Mouse (Mus musculus): ENCODE results near the gene Rhebl1. TPM values are rescaled to one million over a fixed set of nuclear protein-coding genes. Genes with fewer than 3 reads are reported as not detected.

Rhebl1 gene
- polyA plus RNA-seq, 1 experiment = 24.6 TPM

DNA sequence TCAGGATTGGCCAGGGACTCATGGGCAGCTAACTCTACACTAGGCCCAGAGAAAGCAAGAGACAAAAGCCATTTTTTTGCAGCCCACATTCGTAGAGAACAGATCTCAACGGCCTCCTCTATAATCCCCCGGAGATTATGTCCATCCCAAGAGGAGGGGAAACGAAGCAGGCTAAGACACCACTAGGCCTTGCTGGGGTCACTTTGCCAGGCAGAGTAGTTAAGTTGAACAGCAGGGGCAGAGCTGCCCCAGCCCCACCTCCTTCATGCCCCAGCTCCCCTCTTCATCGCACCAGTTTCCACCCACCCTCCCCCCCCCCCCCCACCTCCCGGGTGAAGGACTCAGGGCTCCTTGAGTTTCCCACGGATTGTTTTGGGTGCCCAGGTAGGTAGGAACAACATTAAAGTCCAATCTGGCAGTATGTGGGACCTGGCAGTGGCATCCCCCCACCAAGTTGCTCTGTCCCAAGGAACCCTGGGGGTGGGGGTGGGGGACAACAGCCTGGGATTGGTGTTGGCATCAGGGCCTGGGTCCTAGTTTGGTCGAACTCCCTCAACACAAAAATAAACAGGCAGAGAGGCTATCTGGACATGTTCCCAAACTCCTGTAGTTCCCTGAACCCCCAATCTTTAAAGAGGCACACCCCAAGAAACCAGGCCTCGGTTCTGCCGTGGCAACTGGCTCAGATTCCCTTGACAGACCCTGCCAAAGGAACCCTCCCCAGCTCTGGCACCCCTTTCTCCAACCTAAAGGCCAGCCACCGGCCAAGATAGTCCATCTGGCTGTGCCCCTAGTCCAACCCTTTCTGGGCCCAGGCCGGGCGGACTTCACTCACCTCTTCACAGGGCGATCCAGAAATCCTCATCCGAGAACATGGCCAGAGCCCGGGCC lies 23.9 kb downstream of the Rhebl1 start:
- DNase-seq (ENCODE audit: low read depth) = no peak
- TF ChIP-seq CTCF (IDR thresholded peaks at IDR 0.05; ENCODE audit: borderline replicate concordance, extremely low read depth, insufficient read depth, insufficient read length) (no peak), POLR2A (IDR thresholded peaks at IDR 0.05; ENCODE audit: borderline replicate concordance, extremely low read depth, insufficient read depth, insufficient read length, poor library complexity, severe bottlenecking) (no peak)

DNA sequence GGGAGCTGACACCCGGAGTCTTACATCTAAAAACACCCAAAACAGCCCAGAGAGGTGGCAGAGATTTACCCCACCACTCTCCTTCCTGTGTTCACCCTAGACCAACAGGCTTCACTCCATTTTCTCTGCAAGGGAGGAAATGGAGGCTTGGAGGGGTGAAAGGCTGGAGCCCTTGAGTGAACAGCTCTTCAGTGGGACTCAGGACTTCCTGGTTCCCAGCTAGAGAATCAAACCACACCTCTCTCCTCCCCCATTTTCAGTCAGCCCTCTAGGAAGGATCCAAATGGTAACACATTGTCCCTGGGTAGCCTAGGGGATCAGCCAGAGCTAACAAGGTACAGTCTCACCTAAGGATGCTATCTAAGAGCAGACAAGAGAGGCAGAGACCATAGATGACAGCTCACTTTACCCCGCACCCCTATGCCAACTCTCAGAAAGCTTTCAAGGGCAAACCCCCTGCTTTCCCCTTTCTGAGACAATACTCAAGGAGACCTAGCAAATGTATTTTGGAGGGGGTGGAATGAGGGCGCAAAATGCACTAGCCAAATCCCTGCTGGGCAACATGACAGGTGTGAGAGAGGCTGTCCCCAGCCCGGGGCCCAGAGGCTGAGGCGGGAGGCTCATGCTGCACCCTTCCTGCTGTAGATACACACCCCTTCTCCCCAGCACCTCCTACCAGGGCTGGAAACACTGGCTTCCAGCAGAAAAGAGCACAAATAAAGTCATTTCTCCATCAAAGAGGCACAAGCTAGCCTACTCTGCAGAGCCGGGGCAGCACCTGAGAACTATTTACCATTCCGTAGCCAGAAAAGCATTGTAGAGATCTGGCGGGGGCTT lies 24.8 kb downstream of the Rhebl1 start:
- DNase-seq (ENCODE audit: low read depth) = no peak
- TF ChIP-seq POLR2A (IDR thresholded peaks at IDR 0.05; ENCODE audit: borderline replicate concordance, extremely low read depth, insufficient read depth, insufficient read length, poor library complexity, severe bottlenecking) (no peak), CTCF (IDR thresholded peaks at IDR 0.05; ENCODE audit: borderline replicate concordance, extremely low read depth, insufficient read depth, insufficient read length) (no peak)

DNA sequence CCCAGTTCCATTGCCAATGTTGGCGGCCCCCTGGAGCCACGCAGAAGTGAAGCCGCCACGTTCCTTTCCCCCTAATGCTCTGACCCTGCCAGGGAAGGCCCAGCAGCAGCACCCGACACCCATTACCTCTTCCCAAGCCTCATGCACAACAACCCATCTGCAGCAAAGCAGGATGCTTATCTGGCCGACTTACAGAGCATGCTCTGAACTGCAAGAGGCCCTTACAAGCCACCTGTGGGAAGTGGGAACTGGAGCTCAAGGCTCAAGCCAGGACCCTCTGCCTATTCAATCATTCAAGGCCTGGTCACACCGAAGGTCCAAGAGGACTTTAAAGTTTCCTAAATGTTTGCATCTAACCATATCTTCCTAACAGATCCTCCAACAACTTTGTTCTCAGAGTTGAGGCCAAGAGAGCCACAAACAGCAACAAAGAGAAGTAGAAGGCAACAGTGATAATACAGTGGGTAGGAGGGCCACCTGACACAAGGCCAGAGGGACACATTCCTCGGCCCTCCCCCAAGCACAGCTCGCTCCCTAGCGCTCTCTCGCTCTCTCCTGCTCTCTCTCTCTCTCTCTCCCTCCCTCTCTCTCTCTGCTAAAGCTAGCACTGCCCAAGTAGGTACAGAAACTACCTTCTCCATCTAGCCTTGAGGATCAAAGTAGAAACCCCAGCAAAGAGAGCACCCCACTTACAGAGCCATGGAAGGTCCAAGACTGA lies 25.8 kb downstream of the Rhebl1 start:
- DNase-seq (ENCODE audit: low read depth) = no peak
- TF ChIP-seq POLR2A (IDR thresholded peaks at IDR 0.05; ENCODE audit: borderline replicate concordance, extremely low read depth, insufficient read depth, insufficient read length, poor library complexity, severe bottlenecking) = no peak
- no peak for TF ChIP-seq CTCF (IDR thresholded peaks at IDR 0.05; ENCODE audit: borderline replicate concordance, extremely low read depth, insufficient read depth, insufficient read length)

DNA sequence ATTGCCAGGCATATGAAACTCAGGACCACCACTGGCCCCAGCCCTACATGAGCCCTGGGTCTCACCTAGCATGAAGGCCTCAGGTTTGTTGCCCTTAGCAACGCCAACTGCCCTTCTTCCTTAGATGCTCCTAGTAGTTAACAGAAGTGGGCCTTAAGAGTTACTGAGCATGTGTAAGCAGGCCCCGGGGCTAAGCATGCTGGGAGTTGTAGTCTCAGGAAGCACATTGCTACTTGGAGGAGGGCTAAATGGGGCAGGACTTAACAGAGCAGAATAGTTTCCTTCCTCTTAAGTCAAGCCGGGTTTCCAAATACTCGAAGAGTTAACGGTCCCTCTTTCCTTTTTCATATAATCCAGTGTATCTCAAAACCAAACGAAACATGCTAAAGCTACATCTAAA lies 27.0 kb downstream of the Rhebl1 start:
- TF ChIP-seq POLR2A (IDR thresholded peaks at IDR 0.05; ENCODE audit: borderline replicate concordance, extremely low read depth, insufficient read depth, insufficient read length, poor library complexity, severe bottlenecking) (no peak), CTCF (IDR thresholded peaks at IDR 0.05; ENCODE audit: borderline replicate concordance, extremely low read depth, insufficient read depth, insufficient read length) (no peak)
- peak; percentile 77 for DNase-seq (ENCODE audit: low read depth)

DNA sequence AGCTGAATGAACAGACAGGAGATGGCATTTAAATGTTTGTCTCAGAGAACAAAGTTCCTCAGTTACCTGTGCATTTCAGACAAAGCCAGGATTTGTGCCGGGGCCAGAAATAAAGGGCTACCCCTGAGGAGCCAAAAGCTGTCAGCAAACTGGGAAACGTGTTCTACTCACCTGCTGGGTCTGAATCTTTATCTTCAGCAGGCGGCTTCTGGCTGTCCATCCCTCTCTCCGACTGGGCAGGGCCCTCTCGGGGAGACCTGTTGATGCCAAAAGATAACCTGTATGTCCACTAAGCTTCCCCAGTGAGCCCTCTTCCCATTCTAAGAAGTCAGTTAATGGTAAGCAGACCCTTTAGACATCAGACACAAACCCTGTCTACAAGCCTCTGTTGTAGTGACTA lies 27.8 kb downstream of the Rhebl1 start:
- DNase-seq (ENCODE audit: low read depth) = no peak
- TF ChIP-seq CTCF (IDR thresholded peaks at IDR 0.05; ENCODE audit: borderline replicate concordance, extremely low read depth, insufficient read depth, insufficient read length) (no peak), POLR2A (IDR thresholded peaks at IDR 0.05; ENCODE audit: borderline replicate concordance, extremely low read depth, insufficient read depth, insufficient read length, poor library complexity, severe bottlenecking) (no peak)

DNA sequence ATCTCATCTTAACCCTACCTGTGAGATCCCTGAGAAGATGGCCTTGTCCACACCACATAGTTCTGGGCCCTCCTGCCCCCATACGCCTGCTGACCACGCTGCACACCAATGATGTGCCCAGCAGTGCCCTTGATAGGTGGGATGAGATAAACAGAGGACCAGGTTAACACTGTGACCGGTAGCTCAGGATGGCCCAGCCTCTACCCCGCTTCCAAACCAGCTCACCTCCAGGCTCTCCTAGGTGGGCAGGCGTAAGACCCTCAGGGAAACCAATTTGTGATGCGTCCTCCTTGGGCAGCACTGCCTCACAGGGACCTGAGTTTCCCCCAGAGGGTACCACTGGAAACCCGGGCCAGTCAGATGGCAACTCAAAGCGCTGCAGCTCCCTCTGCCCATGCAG lies 28.6 kb downstream of the Rhebl1 start:
- TF ChIP-seq CTCF (IDR thresholded peaks at IDR 0.05; ENCODE audit: borderline replicate concordance, extremely low read depth, insufficient read depth, insufficient read length) = no peak
- no peak for TF ChIP-seq POLR2A (IDR thresholded peaks at IDR 0.05; ENCODE audit: borderline replicate concordance, extremely low read depth, insufficient read depth, insufficient read length, poor library complexity, severe bottlenecking)
- no peak for DNase-seq (ENCODE audit: low read depth)

DNA sequence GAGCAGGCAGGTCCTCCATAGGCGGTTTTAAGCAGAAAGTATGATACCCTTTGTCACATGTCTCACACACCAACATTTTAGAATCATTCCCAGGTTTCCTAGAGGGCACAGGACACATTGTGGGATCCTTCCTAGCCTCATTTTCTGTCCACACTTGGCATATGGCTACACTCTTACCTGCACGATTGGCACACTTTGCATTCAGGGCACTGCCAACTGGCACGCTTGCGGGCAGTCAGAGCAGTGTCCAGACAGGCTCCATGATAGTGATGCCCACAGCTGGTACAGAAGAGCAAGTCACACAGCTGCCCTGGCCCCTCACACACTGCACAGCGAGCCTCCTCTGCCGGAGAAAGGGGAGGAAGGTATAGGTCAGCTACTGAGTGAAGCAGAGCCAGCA lies 29.4 kb downstream of the Rhebl1 start:
- no peak for DNase-seq (ENCODE audit: low read depth)
- TF ChIP-seq CTCF (IDR thresholded peaks at IDR 0.05; ENCODE audit: borderline replicate concordance, extremely low read depth, insufficient read depth, insufficient read length) = no peak

DNA sequence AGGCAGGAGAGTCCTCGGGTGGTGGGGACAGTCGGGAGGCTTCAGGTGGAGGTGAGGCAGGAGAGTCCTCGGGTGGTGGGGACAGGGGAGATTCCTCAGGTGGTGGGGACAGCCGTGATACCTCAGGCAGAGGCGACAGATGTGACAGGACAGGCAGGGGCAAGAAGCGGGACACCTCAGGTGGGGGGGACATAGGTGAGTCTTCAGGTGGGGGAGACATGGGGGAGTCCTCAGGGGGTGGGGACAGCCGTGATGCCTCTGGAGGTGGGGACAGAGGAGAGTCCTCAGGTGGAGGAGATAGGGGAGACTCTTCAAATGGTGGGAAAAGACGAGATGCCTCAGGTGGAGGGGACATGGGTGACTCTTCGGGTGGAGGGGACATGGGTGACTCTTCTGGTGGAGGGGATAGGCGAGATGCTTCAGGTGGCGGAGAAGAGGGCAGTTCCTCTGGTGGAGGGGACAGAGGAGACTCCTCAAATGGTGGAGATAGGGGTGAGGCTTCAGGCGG lies 30.8 kb downstream of the Rhebl1 start:
- DNase-seq (ENCODE audit: low read depth) = no peak
- no peak for TF ChIP-seq CTCF (IDR thresholded peaks at IDR 0.05; ENCODE audit: borderline replicate concordance, extremely low read depth, insufficient read depth, insufficient read length)
- TF ChIP-seq POLR2A (IDR thresholded peaks at IDR 0.05; ENCODE audit: borderline replicate concordance, extremely low read depth, insufficient read depth, insufficient read length, poor library complexity, severe bottlenecking) = no peak

DNA sequence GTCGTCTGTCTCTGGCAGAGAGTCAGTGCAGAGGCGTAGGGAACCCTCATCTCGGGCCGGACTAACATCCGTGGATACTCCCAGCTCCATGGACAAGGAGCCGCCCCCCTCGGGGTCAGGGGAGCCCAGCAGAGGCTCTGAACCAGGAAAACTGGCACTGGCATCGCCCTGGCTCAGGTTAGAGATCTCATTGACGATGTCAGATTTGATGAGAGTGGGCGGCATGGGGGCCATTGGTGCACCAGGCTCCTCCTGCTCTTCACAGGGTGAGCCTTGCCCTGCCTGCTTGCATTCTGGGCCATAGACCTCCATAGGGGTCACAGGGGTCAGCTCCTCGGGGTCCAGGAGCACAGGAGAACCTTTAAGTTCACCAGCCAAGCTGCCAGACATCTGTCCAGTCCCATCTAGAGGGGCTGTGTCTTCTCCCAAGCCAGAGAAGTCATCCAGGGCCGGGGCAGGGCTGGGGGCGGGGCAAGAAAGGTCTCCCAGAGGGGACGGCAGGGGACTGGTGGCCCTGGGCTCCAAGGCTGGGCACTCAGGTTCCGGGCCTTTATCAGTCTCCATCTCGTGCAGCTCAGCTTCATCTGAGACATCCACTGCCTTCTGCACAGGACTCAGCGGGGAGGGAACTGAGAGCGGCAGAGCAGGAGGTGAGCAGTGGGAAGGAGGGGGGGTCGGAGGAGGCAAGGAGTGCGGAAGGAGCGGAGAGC lies 32.5 kb downstream of the Rhebl1 start:
- TF ChIP-seq POLR2A (IDR thresholded peaks at IDR 0.05; ENCODE audit: borderline replicate concordance, extremely low read depth, insufficient read depth, insufficient read length, poor library complexity, severe bottlenecking) (no peak), CTCF (IDR thresholded peaks at IDR 0.05; ENCODE audit: borderline replicate concordance, extremely low read depth, insufficient read depth, insufficient read length) (no peak)
- no peak for DNase-seq (ENCODE audit: low read depth)

DNA sequence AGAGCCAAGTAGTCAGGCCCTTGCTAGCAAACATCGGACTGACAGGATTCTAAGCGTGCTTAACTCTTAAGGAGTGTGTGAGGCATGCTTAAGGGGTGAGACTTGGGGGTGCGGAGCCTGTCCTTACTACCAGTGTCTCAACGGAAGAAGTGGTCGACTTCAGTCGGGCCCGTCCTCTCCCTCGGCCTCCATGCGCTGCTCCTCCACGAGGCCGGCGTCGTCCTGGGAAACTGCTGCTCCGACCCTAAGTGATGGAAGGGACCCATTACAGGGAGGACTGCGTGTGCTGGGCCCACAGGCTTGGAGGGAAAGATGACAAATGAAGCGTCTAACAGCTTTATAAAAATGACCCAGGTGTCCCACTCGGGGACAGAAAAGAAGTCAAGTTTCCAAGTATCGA lies 33.4 kb downstream of the Rhebl1 start:
- TF ChIP-seq POLR2A (IDR thresholded peaks at IDR 0.05; ENCODE audit: borderline replicate concordance, extremely low read depth, insufficient read depth, insufficient read length, poor library complexity, severe bottlenecking) (no peak), CTCF (IDR thresholded peaks at IDR 0.05; ENCODE audit: borderline replicate concordance, extremely low read depth, insufficient read depth, insufficient read length) (no peak)

More for the DNA sequence above, 33.4 kb downstream of the Rhebl1 start:
- no peak for DNase-seq (ENCODE audit: low read depth)
